Mouse (Mus musculus) testis, adult 2 months (tissue): Measurements from ENCODE around the gene Pcnx2.

Experiments
- CTCF ChIP-seq: fragments of 200-500 bp; IDR thresholded peaks from 2 replicates; pipeline ENCODE4 v1.5.1; 2012; ENCODE audit warnings: low read depth, mild to moderate bottlenecking, inconsistent platforms, low read length, moderate library complexity; ENCODE audit not compliant: control insufficient read depth, insufficient read depth, insufficient replicate concordance
- POLR2A ChIP-seq: fragments of 200-500 bp; IDR thresholded peaks from 2 replicates; pipeline ENCODE4 v1.6.1; 2012; ENCODE audit warnings: low read depth, mild to moderate bottlenecking, inconsistent platforms, low read length, moderate library complexity; ENCODE audit not compliant: control insufficient read depth

GRCm38 (mm10) chr8:125901167-125901566 lies 3.0 kb upstream of the Pcnx2 start:
- TF ChIP-seq POLR2A: no peak
- TF ChIP-seq CTCF: no peak
